Mouse (Mus musculus) urinary bladder, postnatal 4 days (tissue): ENCODE data around the gene Ap1b1.

Experiments
- DNase-seq, 2 experiments: peaks; one replicate each; pipeline ENCODE4 v3.0.0; 2021 to 2022; ENCODE audit warnings: low spot score in 2 of 2

The Ap1b1 gene

GRCm38 (mm10) chr11:4984799-4985198 is 1.8 kb upstream of the Ap1b1 start:
- DNase-seq = no peak

- no peak for DNase-seq
These were observed 846 bp downstream of the Ap1b1 start for GRCm38 (mm10) chr11:4987487-4987852.

- DNase-seq = no peak
These were observed 2.6 kb downstream of the Ap1b1 start for GRCm38 (mm10) chr11:4989187-4989586.

GRCm38 (mm10) chr11:4992471-4992870 is 5.8 kb downstream of the Ap1b1 start:
- no peak for DNase-seq

GRCm38 (mm10) chr11:4995676-4996075 is 9.1 kb downstream of the Ap1b1 start:
- DNase-seq = no peak

- DNase-seq = no peak
These were observed 10.1 kb downstream of the Ap1b1 start for GRCm38 (mm10) chr11:4996621-4997199.

GRCm38 (mm10) chr11:4998352-4998751 is 11.7 kb downstream of the Ap1b1 start:
- no peak for DNase-seq

- no peak for DNase-seq
These were observed 12.1 kb downstream of the Ap1b1 start for GRCm38 (mm10) chr11:4998762-4999161.

- DNase-seq = no peak
These were observed 13.6 kb downstream of the Ap1b1 start for GRCm38 (mm10) chr11:5000241-5000640.

- DNase-seq = no peak
These were observed 16.2 kb downstream of the Ap1b1 start for GRCm38 (mm10) chr11:5002826-5003225.

GRCm38 (mm10) chr11:5005528-5005927 is 18.9 kb downstream of the Ap1b1 start:
- DNase-seq = no peak

GRCm38 (mm10) chr11:5007186-5007585 is 20.6 kb downstream of the Ap1b1 start:
- DNase-seq = no peak

- no peak for DNase-seq
These were observed 22.2 kb downstream of the Ap1b1 start for GRCm38 (mm10) chr11:5008867-5009266.

GRCm38 (mm10) chr11:5009354-5010074 is 22.9 kb downstream of the Ap1b1 start:
- no peak for DNase-seq

- no peak for DNase-seq
These were observed 23.6 kb downstream of the Ap1b1 start for GRCm38 (mm10) chr11:5010205-5010604.

- no peak for DNase-seq
These were observed 24.9 kb downstream of the Ap1b1 start for GRCm38 (mm10) chr11:5011480-5011879.

- DNase-seq = no peak
These were observed 25.6 kb downstream of the Ap1b1 start for GRCm38 (mm10) chr11:5012213-5012715.

GRCm38 (mm10) chr11:5015720-5016119 is 29.1 kb downstream of the Ap1b1 start:
- DNase-seq = no peak

- DNase-seq = no peak
These were observed 29.7 kb downstream of the Ap1b1 start for GRCm38 (mm10) chr11:5016286-5016685.

- DNase-seq = no peak
These were observed 30.9 kb downstream of the Ap1b1 start for GRCm38 (mm10) chr11:5017506-5017905.

- DNase-seq = no peak
These were observed 38.5 kb downstream of the Ap1b1 start for GRCm38 (mm10) chr11:5025108-5025507.

- DNase-seq = no peak
These were observed 41.6 kb downstream of the Ap1b1 start for GRCm38 (mm10) chr11:5028228-5028627.

- DNase-seq = no peak
These were observed 46.1 kb downstream of the Ap1b1 start for GRCm38 (mm10) chr11:5032706-5033105.
